Mouse (Mus musculus) layer of hippocampus, adult 9-10 months (tissue): ENCODE measurements around the gene Slc38a8.

Experiments used
- DNase-seq: peaks from one replicate; pipeline ENCODE4 v3.0.0; 2022; ENCODE audit warnings: low spot score

Slc38a8 gene

DNA sequence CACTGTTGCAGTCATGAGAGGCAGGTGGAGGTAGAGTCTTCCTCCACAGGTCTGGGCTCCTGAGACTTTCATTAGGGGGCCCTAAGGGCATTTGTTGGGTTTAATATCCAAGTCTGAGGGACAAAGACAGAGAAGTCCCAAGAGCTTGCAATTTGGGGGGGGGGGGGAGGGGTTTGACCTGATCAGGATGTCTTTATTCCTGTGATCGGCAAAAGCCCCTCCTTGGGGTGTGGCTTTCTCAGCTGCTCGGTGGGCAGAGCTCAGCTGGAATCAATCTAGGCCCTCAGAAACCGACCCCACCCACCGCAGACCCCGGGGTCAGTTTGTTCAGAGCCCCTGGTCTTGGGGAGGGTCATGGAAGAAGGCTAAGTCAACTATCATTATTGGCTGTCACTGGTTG, at the start of gene Slc38a8:
Slc38a8 (minus strand) TSS at position 101 of the 400 bp plus-strand sequence.
- DNase-seq = no peak

GRCm38 (mm10) chr8:119548560-119549113, 47.1 kb upstream of the Slc38a8 start:
- no peak for DNase-seq

DNA sequence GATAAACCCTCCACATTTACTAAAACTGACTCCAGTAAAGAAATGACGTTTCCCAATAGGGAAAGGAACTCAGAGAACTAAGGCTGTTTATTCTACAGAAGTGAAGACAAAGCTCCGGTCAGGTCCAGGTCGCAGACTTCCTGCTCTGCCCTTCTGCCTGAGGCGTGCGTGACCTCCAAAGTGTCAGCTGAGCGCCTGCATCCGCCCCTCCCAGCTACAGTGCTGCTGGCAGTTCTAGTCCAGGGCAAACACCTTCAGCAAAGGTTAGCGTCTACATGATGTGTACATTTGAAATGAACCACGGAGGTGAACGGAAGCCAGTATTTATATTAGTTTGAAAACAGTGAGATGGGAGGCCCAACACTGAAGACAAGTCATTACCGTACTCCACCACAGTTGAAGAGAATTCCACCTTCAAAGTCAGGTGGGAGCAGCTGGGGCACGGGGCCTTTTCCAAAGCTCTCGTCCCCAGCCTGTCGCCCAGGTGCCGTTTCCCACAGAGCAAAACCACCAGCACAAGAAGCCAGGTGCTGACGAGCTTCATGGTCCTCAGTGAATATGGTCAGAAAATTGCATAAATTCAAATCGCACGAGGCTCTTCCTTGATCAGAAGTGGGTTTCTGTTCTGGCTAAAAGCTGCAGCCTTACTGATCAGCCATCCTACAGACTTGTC, 45.7 kb upstream of the Slc38a8 start:
- DNase-seq = no peak

DNA sequence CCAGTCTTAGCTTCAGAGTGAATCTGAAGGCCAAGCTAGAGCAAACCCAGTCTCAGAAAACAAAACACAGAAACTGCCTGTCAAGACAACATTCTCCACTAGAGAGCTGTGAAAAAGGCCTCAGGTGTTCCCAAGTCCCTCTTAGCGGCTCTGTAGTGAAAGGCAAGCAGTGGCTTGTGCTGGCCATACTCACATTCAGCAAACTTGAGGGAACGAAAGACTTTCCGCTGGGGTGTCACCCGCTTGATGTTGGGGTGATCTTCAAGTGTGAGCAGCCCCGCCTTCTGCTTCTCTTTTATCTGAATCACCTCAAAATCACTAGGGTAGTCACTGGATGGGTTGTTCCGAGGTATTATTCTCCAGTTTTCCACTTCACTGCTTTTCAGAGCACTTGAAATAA, 44.3 kb upstream of the Slc38a8 start:
- no peak for DNase-seq

GRCm38 (mm10) chr8:119545180-119545579, 43.7 kb upstream of the Slc38a8 start:
- no peak for DNase-seq

DNA sequence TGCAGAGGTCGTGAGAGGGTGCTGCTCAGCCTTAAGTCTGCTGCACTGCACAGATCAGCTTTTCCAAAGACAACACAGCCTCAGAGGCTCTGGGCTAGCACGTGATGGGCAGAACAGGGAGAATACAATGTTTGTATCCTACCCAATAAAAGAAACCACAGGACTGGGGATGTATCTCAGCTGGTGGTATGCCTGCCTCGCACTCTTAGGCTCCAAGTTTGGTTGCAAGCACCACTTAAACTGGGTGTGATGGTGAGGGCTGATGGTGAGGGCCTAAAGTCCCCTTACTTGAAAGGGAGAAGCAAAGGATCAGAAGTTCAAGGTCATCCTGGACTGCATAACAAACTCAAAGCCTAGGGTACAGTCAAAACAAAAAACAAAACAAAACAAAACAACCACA, 43.1 kb upstream of the Slc38a8 start:
- DNase-seq = no peak

DNA sequence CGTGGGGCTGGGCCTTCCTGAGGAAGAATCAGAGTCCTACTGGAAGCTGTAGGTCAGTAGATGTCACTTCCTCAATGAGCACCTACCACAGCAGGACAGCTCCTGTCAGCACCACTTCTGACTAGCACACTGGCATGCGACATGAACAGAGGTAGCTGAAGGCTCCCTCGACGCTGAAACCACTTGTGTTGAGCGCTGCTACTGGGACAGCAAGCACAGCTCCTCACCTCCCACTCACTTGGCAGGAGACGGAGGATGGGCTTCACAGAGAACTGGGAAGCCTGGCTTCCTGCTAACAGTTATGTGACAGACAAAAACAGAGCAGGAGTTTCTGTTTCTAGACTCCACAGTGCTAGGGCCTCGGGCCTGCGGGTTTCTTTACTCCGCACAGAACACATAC, 30.5 kb upstream of the Slc38a8 start:
- peak; percentile 36 for DNase-seq

DNA sequence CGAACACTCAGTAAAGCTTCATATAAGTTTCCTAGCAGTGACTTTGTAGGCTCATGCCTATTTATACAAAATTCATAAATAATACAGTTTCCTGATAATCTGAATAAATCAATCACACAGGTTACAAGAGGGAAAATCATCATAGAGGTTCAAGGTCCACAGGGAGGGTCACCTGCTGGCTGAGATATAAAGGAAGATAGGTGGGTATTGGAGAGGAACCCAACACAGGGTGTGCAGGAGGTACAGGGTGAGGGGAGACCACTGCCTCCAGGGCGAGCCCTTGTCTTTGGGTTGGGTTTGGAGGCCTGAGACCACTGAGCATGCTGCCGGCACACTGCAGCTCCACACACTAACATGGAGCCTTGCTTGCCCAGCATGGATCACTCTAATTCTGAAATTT, 29.9 kb upstream of the Slc38a8 start:
- no peak for DNase-seq

DNA sequence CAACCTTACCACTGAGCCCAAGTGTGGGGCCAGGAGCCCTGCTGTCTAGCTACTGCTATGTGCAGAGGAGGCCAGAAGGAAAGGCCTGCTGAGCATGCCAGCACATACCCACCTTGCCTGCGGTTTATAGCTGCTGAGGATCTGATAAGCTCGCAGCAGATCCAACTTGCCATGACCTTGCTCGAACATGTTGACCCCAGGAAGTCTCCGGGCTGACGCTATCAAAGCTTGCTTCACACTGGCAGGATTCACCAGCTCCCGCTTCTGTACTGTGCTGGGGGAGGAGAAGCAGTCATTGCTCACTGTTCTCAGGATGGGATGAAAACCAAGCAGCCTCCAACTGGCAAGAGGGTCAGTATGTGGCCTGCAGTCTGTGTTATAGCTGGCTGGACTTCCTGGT, 29.4 kb upstream of the Slc38a8 start:
- no peak for DNase-seq

DNA sequence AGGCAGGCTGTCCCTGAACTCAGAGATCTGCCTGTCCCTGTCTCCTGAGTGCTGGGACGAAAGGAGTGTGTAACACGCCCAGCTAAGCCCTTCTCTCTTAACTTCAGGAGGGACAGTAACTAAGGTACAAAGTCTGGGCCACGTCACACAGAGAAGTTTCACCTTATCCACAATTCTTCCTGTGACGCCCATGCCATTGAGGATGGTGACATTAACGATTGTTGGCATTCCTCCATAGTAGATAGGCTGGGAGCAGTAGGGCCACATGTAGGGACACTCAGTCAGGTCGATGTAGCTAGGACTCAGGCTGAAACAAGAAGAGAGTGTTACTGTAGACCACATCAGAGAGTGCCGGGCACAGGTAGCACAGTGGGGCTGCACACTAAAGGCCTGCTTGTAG, 27.3 kb upstream of the Slc38a8 start:
- DNase-seq = no peak

DNA sequence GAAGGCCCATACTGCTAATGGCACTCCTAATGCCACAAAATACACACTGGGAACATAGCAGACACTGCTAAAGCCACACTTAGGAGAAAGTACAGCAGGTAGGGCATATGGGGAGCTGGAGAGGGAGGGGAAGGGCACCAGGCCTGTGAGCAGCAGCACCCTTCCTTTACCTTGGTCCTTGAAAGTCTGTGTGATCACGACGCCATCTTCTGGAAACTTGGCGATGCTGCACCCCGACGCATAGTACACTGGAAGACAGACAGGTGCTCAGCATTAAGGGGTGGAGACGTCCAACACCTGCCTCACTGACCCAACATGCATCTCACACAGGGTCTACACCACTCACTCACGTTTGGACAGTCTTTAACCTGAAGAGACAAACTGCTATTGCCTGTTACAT, 18.6 kb upstream of the Slc38a8 start:
- DNase-seq = no peak

- DNase-seq = no peak
Measured at GRCm38 (mm10) chr8:119516674-119517073, 15.2 kb upstream of the Slc38a8 start.

DNA sequence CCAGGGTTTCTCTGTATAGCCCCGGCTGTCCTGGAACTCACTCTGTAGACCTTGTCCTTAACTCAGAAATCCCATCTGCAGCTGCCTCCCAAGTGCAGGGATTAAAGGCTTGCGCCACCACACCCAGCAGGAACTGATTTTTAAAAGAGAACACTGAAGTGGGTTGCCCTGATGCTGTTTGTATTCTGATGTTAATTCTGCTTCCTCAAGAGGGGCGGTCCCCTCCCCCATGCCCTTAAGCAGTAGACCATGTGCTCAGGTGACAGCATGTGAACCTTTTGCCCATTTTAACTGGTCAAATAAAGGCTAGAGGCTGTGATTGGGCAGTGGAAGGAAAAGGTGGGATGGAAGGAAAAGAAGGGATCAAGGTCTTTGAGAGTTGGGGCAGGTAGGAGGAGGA, 14.3 kb upstream of the Slc38a8 start:
- no peak for DNase-seq

- no peak for DNase-seq
Measured at GRCm38 (mm10) chr8:119514940-119515339, 13.4 kb upstream of the Slc38a8 start.

GRCm38 (mm10) chr8:119513405-119513804, 11.9 kb upstream of the Slc38a8 start:
- DNase-seq = no peak

GRCm38 (mm10) chr8:119511722-119512121, 10.2 kb upstream of the Slc38a8 start:
- DNase-seq = no peak

GRCm38 (mm10) chr8:119510471-119510870, 9.0 kb upstream of the Slc38a8 start:
- DNase-seq = no peak

DNA sequence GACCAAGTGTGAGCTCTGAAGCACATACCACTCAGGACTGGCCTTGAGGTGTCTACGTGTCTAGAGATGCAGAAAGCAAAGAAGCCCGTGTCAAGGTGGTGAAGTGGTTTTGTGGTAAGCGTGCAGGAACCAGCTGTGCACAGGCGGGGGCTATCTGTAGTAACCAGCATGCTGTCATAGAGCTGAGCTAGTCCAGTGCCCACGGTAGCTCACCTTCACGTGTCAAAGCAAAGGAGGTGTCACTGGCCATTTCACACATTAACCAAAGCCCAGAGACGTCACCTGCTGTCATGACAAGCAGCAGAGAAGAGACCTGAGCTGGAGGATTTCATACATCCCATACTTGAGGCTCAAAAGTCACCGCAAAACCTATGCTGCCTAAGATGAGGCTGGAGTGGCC, 4.6 kb upstream of the Slc38a8 start:
- no peak for DNase-seq

DNA sequence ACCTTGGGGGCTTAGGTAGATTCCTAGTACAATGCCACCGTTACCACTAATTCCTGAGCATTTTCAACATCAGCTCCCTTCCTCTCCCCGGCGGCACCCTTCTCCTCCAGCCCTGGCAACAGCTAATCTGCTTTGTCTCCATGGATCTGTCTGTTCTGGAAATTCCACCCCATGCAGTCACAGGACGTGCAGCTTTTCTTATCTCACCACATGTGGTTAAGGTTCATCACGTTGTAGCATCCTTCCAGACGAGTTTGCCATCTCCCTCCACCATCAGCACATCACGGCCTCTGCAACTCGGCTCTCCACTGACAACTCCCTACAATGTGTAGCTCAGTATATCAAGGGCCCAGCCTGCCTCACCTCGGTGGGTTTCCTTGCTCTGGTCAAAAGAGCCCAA, 4.0 kb upstream of the Slc38a8 start:
- no peak for DNase-seq

DNA sequence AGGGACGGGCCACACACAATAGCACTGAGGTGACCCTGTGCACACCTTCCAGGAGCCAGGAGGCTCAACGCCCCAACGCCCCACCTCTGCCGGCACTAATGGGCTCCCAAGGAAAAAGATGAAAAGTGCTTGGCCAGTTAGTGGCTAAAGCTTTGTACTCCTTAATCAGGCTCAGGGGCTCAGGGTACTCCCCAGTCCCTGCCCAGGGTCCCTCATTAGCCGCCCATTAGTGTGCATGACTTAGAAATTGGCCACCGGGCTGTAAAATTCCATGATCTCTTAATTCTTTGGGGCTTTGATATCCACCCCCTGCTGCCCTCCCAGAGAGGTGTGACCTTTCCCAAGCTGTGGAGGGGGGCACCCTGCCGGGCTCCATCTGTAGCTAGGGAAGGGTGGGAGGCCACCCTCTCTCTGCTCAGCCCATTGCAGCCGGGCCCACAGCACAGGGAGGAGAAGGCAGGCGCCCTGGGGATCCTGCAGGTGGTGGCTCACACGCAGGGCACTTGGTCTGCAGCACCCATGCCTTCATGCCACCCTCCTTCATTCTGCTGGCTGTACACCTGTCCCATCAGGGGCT, 1.8 kb upstream of the Slc38a8 start:
- no peak for DNase-seq

DNA sequence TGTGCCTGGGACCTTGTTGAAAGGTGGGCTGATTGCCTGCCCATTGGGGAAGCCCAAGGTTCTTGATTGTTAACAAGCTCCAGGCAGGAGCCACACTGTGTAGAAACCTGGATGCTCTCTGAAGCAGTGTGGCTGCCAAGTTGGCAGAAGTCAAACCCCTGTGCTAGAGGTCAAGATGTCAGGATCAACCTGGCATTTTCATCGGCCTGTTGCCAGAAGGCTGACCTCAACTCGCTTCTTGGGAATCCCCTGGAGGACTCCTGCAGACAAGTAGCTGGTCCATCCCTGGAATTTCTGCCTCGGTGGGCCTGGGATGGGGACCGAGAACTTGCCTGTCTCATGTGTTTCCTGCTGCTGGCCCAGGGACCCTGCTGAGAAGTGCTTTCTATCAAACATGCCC, 613 bp upstream of the Slc38a8 start:
- no peak for DNase-seq

DNA sequence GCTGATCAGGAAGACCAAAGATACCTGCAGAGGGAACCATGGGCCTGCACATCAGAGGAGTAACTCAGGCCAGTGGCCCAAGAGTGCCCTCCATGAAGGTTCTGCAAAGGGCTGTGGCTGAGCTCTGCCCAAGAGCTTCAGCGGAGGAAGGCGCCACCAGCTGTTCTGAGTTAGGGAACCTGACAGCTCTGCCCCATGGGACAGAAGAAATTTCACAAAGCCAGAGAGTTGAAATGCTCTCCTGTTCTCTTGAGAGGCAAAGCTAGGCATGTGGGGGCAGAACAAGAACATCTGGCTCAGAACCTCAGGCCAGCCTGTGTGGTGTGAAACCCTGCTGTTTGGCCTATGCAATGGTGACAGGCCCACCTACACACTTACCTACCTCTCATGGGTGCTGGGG, 1.7 kb downstream of the Slc38a8 start:
- DNase-seq = no peak

DNA sequence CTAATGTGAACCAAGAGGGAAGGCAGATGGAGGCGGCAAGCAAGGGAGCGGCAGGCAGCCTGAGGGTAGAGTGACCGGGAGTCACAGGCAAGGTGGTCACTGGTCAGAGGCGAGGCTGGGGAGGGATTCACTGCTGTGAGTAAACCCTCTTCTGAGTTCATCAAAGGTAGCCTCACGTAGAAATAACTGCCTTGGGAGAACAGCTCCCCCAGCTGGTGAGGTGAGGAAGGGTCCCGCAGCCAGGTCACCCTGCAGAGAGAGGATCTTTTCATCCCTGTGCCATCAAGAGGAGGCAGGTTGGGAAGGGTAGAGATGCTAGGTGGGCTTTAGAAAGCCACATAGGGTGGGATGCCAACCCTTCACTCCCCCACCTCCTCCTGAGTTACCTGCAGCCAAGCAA, 4.7 kb downstream of the Slc38a8 start:
- DNase-seq = peak; percentile 22

DNA sequence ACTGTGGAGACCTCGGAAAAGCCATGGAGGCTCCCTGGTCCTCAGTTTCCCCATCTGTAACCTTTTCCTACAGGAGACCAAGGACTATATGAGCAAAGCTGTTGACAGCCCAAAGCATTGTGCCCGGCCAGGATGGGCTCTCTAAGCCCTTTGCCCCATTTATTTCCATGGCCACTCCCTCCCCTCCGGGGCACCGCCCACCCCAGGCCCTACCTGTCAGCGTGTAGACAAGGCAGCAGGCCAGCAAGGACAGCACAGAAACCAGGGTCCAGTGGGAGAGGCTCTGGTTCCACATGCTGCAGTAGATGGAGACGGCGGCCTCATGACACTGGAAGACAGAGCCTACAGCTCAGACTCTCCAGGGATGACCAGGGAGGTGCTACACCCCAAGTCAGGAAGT, 14.4 kb downstream of the Slc38a8 start:
- DNase-seq = no peak
